Mouse (Mus musculus) cerebellum, adult 2 months (tissue): Measurements from ENCODE around the gene Hivep3.

Experiments
- CTCF ChIP-seq: fragments of 200-500 bp; IDR thresholded peaks from 2 replicates; pipeline ENCODE4 v1.5.1; 2011; ENCODE audit warnings: low read depth, mild to moderate bottlenecking, control low read depth, low read length, moderate library complexity, borderline replicate concordance; ENCODE audit not compliant: insufficient read depth
- POLR2A ChIP-seq: fragments of 200-500 bp; IDR thresholded peaks from 2 replicates; pipeline ENCODE4 v1.6.1; 2011; ENCODE audit warnings: low read length, control low read depth, borderline replicate concordance; ENCODE audit not compliant: insufficient read depth

GRCm38 (mm10) chr4:120058157-120058556, 324.6 kb downstream of the Hivep3 start:
- no peak for TF ChIP-seq CTCF
- no peak for TF ChIP-seq POLR2A
